Mouse (Mus musculus) 416B (cell line): Measurements from ENCODE around the gene Rpia.
"Not testable (repeated sequence)": the region's sequence is repeated elsewhere in the genome, so short reads cannot be mapped to it uniquely, and the experiment has no call there.

Experiments used
- DNase-seq: peaks from one replicate; pipeline ENCODE4 v3.0.0; 2011; ENCODE audit warnings: low read depth

Rpia gene

GRCm38 (mm10) chr6:70791824-70792535 lies at the start of gene Rpia:
Rpia (minus strand) TSS chr6:70792232.
- peak; percentile 99 for DNase-seq

GRCm38 (mm10) chr6:70840281-70840680 lies 48.2 kb upstream of the Rpia start:
- no peak for DNase-seq

- no peak for DNase-seq
Observed at GRCm38 (mm10) chr6:70838532-70838931, 46.5 kb upstream of the Rpia start.

GRCm38 (mm10) chr6:70837297-70837696 lies 45.3 kb upstream of the Rpia start:
- DNase-seq: no peak

- DNase-seq: peak; percentile 44
Observed at GRCm38 (mm10) chr6:70831179-70831839, 39.3 kb upstream of the Rpia start.

GRCm38 (mm10) chr6:70830552-70830951 lies 38.5 kb upstream of the Rpia start:
- no peak for DNase-seq

GRCm38 (mm10) chr6:70829451-70829850 lies 37.4 kb upstream of the Rpia start:
- no peak for DNase-seq

GRCm38 (mm10) chr6:70824987-70825337 lies 32.9 kb upstream of the Rpia start:
- DNase-seq: peak; percentile 8

- no peak for DNase-seq
Observed at GRCm38 (mm10) chr6:70824085-70824986, 32.3 kb upstream of the Rpia start.

- not testable (repeated sequence) for DNase-seq
Observed at GRCm38 (mm10) chr6:70823277-70823676, 31.2 kb upstream of the Rpia start.

GRCm38 (mm10) chr6:70822386-70822910 lies 30.4 kb upstream of the Rpia start:
- DNase-seq: no peak

GRCm38 (mm10) chr6:70821566-70821965 lies 29.5 kb upstream of the Rpia start:
- DNase-seq: no peak

GRCm38 (mm10) chr6:70815471-70815870 lies 23.4 kb upstream of the Rpia start:
- no peak for DNase-seq

- no peak for DNase-seq
Observed at GRCm38 (mm10) chr6:70814629-70814950, 22.6 kb upstream of the Rpia start.

- no peak for DNase-seq
Observed at GRCm38 (mm10) chr6:70813921-70814628, 22.0 kb upstream of the Rpia start.

GRCm38 (mm10) chr6:70812526-70812895 lies 20.5 kb upstream of the Rpia start:
- peak; percentile 35 for DNase-seq

- DNase-seq: peak; percentile 87
Observed at GRCm38 (mm10) chr6:70811557-70812525, 19.8 kb upstream of the Rpia start.

GRCm38 (mm10) chr6:70810524-70810923 lies 18.5 kb upstream of the Rpia start:
- DNase-seq: no peak

GRCm38 (mm10) chr6:70806514-70806912 lies 14.5 kb upstream of the Rpia start:
- no peak for DNase-seq

- DNase-seq: peak; percentile 73
Observed at GRCm38 (mm10) chr6:70805820-70806513, 13.9 kb upstream of the Rpia start.
